Mouse (Mus musculus) urinary bladder, adult 18-20 months (tissue): ENCODE measurements around the gene Myl9.
"Not testable (repeated sequence)": the region's sequence is repeated elsewhere in the genome, so short reads cannot be mapped to it uniquely, and the experiment has no call there.

ENCODE experiments used
- DNase-seq, 2 experiments: peaks; one replicate each; pipeline ENCODE4 v3.0.0; 2022; ENCODE audit warnings: low spot score in 2 of 2, mixed read lengths in 2 of 2

The Myl9 gene

GRCm38 (mm10) chr2:156784016-156784585 is 8.9 kb downstream of the Myl9 start:
- DNase-seq = no peak

- DNase-seq = no peak
Observed at GRCm38 (mm10) chr2:156784891-156785290, 9.7 kb downstream of the Myl9 start.

- DNase-seq = not testable (repeated sequence)
Observed at GRCm38 (mm10) chr2:156786369-156786768, 11.1 kb downstream of the Myl9 start.

GRCm38 (mm10) chr2:156787090-156787775 is 12.0 kb downstream of the Myl9 start:
- DNase-seq = no peak

- no peak for DNase-seq
Observed at GRCm38 (mm10) chr2:156787776-156788105, 12.5 kb downstream of the Myl9 start.

GRCm38 (mm10) chr2:156788836-156789235 is 13.6 kb downstream of the Myl9 start:
- DNase-seq = no peak

- DNase-seq = no peak
Observed at GRCm38 (mm10) chr2:156798516-156798915, 23.3 kb downstream of the Myl9 start.

- no peak for DNase-seq
Observed at GRCm38 (mm10) chr2:156801045-156801444, 25.8 kb downstream of the Myl9 start.

GRCm38 (mm10) chr2:156802116-156802515 is 26.9 kb downstream of the Myl9 start:
- DNase-seq = not testable (repeated sequence)

GRCm38 (mm10) chr2:156803698-156804372 is 28.6 kb downstream of the Myl9 start:
- no peak for DNase-seq

- no peak for DNase-seq
Observed at GRCm38 (mm10) chr2:156804589-156804988, 29.4 kb downstream of the Myl9 start.

GRCm38 (mm10) chr2:156806886-156807285 is 31.7 kb downstream of the Myl9 start:
- no peak for DNase-seq

GRCm38 (mm10) chr2:156809579-156809978 is 34.4 kb downstream of the Myl9 start:
- DNase-seq = peak; percentile 8 to 42

- no peak for DNase-seq
Observed at GRCm38 (mm10) chr2:156810716-156811115, 35.5 kb downstream of the Myl9 start.

- DNase-seq = no peak
Observed at GRCm38 (mm10) chr2:156811556-156811955, 36.3 kb downstream of the Myl9 start.

- DNase-seq = no peak
Observed at GRCm38 (mm10) chr2:156814344-156814801, 39.2 kb downstream of the Myl9 start.

GRCm38 (mm10) chr2:156814893-156815292 is 39.7 kb downstream of the Myl9 start:
- no peak for DNase-seq

GRCm38 (mm10) chr2:156815412-156815811 is 40.2 kb downstream of the Myl9 start:
- DNase-seq = no peak

- DNase-seq = no peak
Observed at GRCm38 (mm10) chr2:156816116-156816515, 40.9 kb downstream of the Myl9 start.

- not testable (repeated sequence) for DNase-seq
Observed at GRCm38 (mm10) chr2:156825128-156825527, 49.9 kb downstream of the Myl9 start.
